Mouse (Mus musculus) adrenal gland, postnatal 4 days (tissue): Measurements from ENCODE around the gene Cadps2. TPM values are rescaled to one million over a fixed set of nuclear protein-coding genes. Genes with fewer than 3 reads are reported as not detected.

Experiments
- DNase-seq, 2 experiments: peaks; one replicate each; pipeline ENCODE4 v3.0.0; 2021 to 2022; ENCODE audit warnings: low spot score in 2 of 2, mixed read lengths in 2 of 2
- total RNA-seq, 2 experiments: library from RNA; stranded (reverse); gene quantifications; 2 replicates each; pipeline ENCODE4 v1.2.3; 2021

Cadps2 gene
- total RNA-seq, 2 experiments from 2014 or later: 7.7 to 9.1 TPM

- DNase-seq: no peak
Measured at GRCm38 (mm10) chr6:23253353-23254311, 585.6 kb downstream of the Cadps2 start.

GRCm38 (mm10) chr6:23252196-23253135, 586.8 kb downstream of the Cadps2 start:
- no peak for DNase-seq

GRCm38 (mm10) chr6:23251431-23251830, 587.8 kb downstream of the Cadps2 start:
- no peak for DNase-seq

- DNase-seq: no peak
Measured at GRCm38 (mm10) chr6:23250288-23250955, 588.8 kb downstream of the Cadps2 start.

GRCm38 (mm10) chr6:23249616-23250287, 589.5 kb downstream of the Cadps2 start:
- no peak for DNase-seq

GRCm38 (mm10) chr6:23249053-23249401, 590.2 kb downstream of the Cadps2 start:
- DNase-seq: no peak

- DNase-seq: no peak
Measured at GRCm38 (mm10) chr6:23248313-23249052, 590.7 kb downstream of the Cadps2 start, which contains the start of gene Fezf1. Gene Fezf1 (minus strand): TSS chr6:23248362.

GRCm38 (mm10) chr6:23247512-23248312, 591.5 kb downstream of the Cadps2 start:
- DNase-seq: no peak

- DNase-seq: no peak
Measured at GRCm38 (mm10) chr6:23246790-23247511, 592.3 kb downstream of the Cadps2 start.

GRCm38 (mm10) chr6:23246061-23246789, 593.0 kb downstream of the Cadps2 start:
- no peak for DNase-seq

- DNase-seq: no peak
Measured at GRCm38 (mm10) chr6:23245545-23246011, 593.6 kb downstream of the Cadps2 start.

- DNase-seq: no peak
Measured at GRCm38 (mm10) chr6:23245121-23245520, 594.1 kb downstream of the Cadps2 start.

- no peak for DNase-seq
Measured at GRCm38 (mm10) chr6:23243821-23244760, 595.1 kb downstream of the Cadps2 start.
